Mouse (Mus musculus) forebrain, embryonic 14.5 days (tissue): ENCODE measurements around the gene Hspb1. TPM values are rescaled to one million over a fixed set of nuclear protein-coding genes. Genes with fewer than 3 reads are reported as not detected.

Source experiments
- ATAC-seq: fragments of 200-750 bp; cut with Nextera tagmentation; 2 replicates; pipeline ENCODE4 v1.8.0; 2017; ENCODE audit warnings: mild to moderate bottlenecking, moderate library complexity
- DNase-seq: peaks from one replicate; pipeline ENCODE4 v3.0.0-alpha.2; 2015; ENCODE audit warnings: low spot score
- H3K27ac ChIP-seq: fragments of 300-500 bp; sonication (generic); 2 replicates; pipeline ENCODE4 v1.5.1; 2014; ENCODE audit warnings: low read depth, mild to moderate bottlenecking, control low read depth, low read length, moderate library complexity
- H3K27me3 ChIP-seq: fragments of 300-500 bp; sonication (generic); replicated peaks from 2 replicates; pipeline ENCODE4 v1.6.1; 2014; ENCODE audit warnings: low read length, control low read depth, mixed read lengths; ENCODE audit not compliant: control insufficient read depth, insufficient read depth
- H3K36me3 ChIP-seq: fragments of 300-500 bp; sonication (generic); 2 replicates; pipeline ENCODE4 v1.6.1; 2014; ENCODE audit warnings: low read length, control low read depth; ENCODE audit not compliant: control insufficient read depth, insufficient read depth
- H3K4me1 ChIP-seq: fragments of 300-500 bp; sonication (generic); 2 replicates; pipeline ENCODE4 v1.6.1; 2014; ENCODE audit warnings: antibody characterized with exemption, low read length, control low read depth; ENCODE audit not compliant: control insufficient read depth, insufficient read depth
- H3K4me2 ChIP-seq: fragments of 300-500 bp; sonication (generic); 2 replicates; pipeline ENCODE4 v1.6.1; 2014; ENCODE audit warnings: mild to moderate bottlenecking, control low read depth, low read length
- H3K4me3 ChIP-seq: fragments of 300-500 bp; sonication (generic); 2 replicates; pipeline ENCODE4 v1.5.1; 2014; ENCODE audit warnings: low read depth, low read length, control low read depth
- H3K9ac ChIP-seq: fragments of 300-500 bp; sonication (generic); 2 replicates; pipeline ENCODE4 v1.6.1; 2014; ENCODE audit warnings: mild to moderate bottlenecking, low read length, control low read depth, moderate library complexity
- H3K9me3 ChIP-seq: fragments of 300-500 bp; sonication (generic); replicated peaks from 2 replicates; pipeline ENCODE4 v1.6.1; 2016; ENCODE audit warnings: low read length, control low read depth, mixed read lengths; ENCODE audit not compliant: control insufficient read depth
- WGBS: fragments of 180-500 bp; shearing (Covaris S2); extraction: QIAGEN DNeasy Blood & Tissue Kit; methylation state at CpG from one replicate; pipeline ENCODE4 v1.1.7; 2014; 5-methylcytosine and 5-hydroxymethylcytosine counted together
- polyA plus RNA-seq: library from polyadenylated mRNA; unstranded; fragments of >200 nt; fragmentation: Nextera tagmentation; extraction: Ambion mirVana; gene quantifications from 2 replicates; pipeline ENCODE4 v1.2.1, GENCODE M21; 2014

Gene Hspb1
- polyA plus RNA-seq, 1 experiment from 2014 or later: 6.6 TPM

DNA sequence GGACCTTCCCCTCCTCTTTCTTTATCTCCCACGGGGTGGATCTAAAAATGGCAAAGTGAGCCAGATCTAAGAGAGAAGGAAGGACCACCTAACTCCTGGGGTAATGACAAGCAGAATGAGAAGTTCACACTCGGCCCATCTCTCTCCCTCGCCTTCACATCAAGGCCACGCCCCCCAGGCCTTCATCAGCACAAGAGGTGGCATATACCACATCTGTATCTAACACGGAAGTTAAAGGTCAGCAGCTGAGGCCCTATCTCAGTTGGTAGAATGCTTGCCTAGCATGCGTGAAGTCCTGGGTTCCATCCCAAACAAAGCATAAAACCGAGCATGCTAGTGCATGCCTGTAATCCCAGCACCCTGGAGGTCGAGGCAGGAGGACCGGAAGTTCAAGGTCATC, 14.0 kb upstream of the Hspb1 start:
- Histone ChIP-seq H3K4me1 (peaks cover 10% of the 10 kb centered on the region), H3K9ac (no peak overlapping the region), H3K36me3 (no peaks in the 10 kb centered on the region; the same call in 1 of the 2 replicates), H3K4me3 (no peak overlapping the region), H3K27me3 (peaks cover 25% of the 10 kb centered on the region), H3K9me3 (no peaks in the 10 kb centered on the region), H3K27ac (no peak overlapping the region), H3K4me2 (no peak overlapping the region)
- ATAC-seq: no peak
- WGBS: 63% methylated on average over 9 of the region's 9 CpGs
- no peak for DNase-seq

- no peaks in the 10 kb centered on the region for H3K9me3 ChIP-seq
- no peak overlapping the region for H3K27ac ChIP-seq
- 19% methylated on average over 8 of the region's 8 CpGs for WGBS
- H3K9ac ChIP-seq: no peak overlapping the region
- H3K4me1 ChIP-seq: peaks cover 15% of the 10 kb centered on the region
- no peak overlapping the region for H3K4me3 ChIP-seq
- H3K4me2 ChIP-seq: peak overlapping the region; percentile 47
- 0 out of 2 replicates have a peak, but pooled peaks cover 5% of the 10 kb centered on the region for H3K27me3 ChIP-seq
- DNase-seq (peak; percentile 77), ATAC-seq (0 out of 2 replicates have a peak, but pooled peaks have one; percentile 35)
- H3K36me3 ChIP-seq: no peaks in the 10 kb centered on the region
These were observed 10.5 kb upstream of the Hspb1 start for GRCm38 (mm10) chr5:135877180-135877579.

- 1% methylated on average over 16 of the region's 16 CpGs for WGBS
- peak; percentile 90 for DNase-seq
- peak; percentile 57 for ATAC-seq
- Histone ChIP-seq H3K4me2 (peak overlapping the region; percentile 47), H3K27me3 (0 out of 2 replicates have a peak, but pooled peaks cover 5% of the 10 kb centered on the region), H3K36me3 (no peaks in the 10 kb centered on the region), H3K27ac (no peak overlapping the region), H3K4me1 (peaks cover 15% of the 10 kb centered on the region), H3K9me3 (no peaks in the 10 kb centered on the region), H3K4me3 (peak overlapping the region; percentile 26), H3K9ac (peak overlapping the region; percentile 38)
These were observed 9.9 kb upstream of the Hspb1 start for GRCm38 (mm10) chr5:135877831-135878231.

DNA sequence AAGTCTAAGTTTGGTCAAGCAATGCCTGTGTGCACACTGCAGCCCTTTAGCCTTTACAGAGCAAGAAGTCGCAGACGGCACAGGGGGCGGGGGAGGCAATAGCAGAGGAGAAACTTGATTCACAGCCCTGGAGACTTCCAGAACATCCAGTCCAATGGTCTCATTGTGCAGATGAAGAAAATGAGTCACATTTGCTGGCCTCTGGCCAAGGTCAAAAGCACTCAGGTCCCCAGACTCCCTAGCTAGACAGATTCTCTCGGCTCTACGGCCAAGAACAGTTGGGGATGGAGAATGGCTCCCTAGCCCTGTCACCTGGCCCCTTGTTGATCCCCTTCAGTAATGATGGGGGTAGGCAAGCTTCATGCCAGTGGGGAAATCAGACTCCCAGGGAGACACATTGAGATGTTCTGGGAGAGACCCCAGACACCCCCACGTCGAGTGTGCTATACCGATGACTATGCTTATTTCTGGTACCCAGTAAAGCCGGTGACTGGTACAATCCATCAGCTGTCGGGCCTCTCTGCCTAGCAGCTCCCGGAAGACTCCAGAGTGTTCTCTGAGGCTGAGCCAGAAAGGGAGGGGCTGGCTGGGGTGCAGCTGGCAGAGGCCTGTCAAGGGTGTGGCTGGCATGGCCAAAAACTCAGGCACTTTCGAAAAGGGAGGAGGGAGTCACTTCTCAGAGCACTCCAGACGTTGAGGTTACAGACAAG, 8.1 kb upstream of the Hspb1 start:
- Histone ChIP-seq H3K4me3 (no peak overlapping the region), H3K36me3 (no peaks in the 10 kb centered on the region), H3K4me1 (peaks cover 15% of the 10 kb centered on the region), H3K27ac (no peak overlapping the region), H3K9me3 (no peaks in the 10 kb centered on the region), H3K4me2 (no peak overlapping the region), H3K27me3 (no peaks in the 10 kb centered on the region), H3K9ac (no peak overlapping the region; the same call in 1 of the 2 replicates)
- DNase-seq (peak; percentile 76), ATAC-seq (peak; percentile 66)
- 49% methylated on average over 13 of the region's 13 CpGs for WGBS

- WGBS: 61% methylated on average over 6 of the region's 6 CpGs
- no peak overlapping the region for H3K4me3 ChIP-seq
- no peak overlapping the region for H3K9ac ChIP-seq
- no peak overlapping the region for H3K27ac ChIP-seq
- H3K27me3 ChIP-seq: peaks cover 14% of the 10 kb centered on the region
- H3K9me3 ChIP-seq: no peaks in the 10 kb centered on the region
- ATAC-seq: no peak
- no peak for DNase-seq
- no peaks in the 10 kb centered on the region for H3K36me3 ChIP-seq
- H3K4me1 ChIP-seq: peaks cover 7% of the 10 kb centered on the region
- no peak overlapping the region for H3K4me2 ChIP-seq
These were observed 3.1 kb upstream of the Hspb1 start for GRCm38 (mm10) chr5:135884641-135885040.

DNA sequence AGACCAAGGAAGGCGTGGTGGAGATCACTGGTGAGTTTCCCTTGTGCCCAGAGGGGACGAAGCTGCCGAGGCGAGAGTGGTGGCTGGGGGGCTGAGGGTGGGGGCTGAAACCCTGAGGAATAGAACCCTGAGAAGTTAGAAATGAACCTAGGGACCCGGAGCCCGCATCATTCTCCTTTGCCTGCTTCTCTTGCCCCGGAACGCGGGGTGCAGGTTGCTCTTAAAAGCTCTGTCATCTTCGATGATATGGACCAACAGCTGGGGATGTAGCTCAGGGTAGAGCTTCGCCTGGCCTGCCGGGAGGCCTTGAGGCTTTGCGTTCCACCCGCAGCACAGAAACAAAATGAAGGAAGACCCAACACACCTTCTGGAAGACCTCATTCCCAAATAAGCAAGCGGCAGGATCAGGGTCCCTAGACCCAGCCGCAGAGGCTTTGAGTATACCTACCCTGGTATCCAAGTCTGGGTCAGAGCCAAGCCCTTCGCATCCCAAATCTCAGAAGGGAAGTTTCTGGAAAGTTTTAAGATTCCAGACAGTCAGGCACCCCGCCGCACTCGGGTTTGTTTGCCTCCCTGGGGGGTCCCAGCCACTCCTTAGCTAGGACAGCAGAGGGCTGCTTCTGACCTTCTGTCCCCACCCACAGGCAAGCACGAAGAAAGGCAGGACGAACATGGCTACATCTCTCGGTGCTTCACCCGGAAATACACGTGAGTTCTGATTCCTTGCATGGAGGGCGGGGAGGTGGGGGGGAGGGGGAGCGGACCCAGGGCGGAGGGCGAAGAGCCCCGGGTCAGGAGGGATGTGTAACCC, 891 bp downstream of the Hspb1 start:
- no peak overlapping the region for H3K4me2 ChIP-seq
- WGBS: 5% methylated on average over 28 of the region's 30 CpGs
- no peak for ATAC-seq
- DNase-seq: no peak
- H3K27me3 ChIP-seq: peaks cover 29% of the 10 kb centered on the region
- H3K4me1 ChIP-seq: peaks cover 6% of the 10 kb centered on the region
- H3K9me3 ChIP-seq: no peaks in the 10 kb centered on the region
- no peaks in the 10 kb centered on the region for H3K36me3 ChIP-seq
- no peak overlapping the region for H3K4me3 ChIP-seq
- no peak overlapping the region for H3K27ac ChIP-seq
- no peak overlapping the region for H3K9ac ChIP-seq

DNA sequence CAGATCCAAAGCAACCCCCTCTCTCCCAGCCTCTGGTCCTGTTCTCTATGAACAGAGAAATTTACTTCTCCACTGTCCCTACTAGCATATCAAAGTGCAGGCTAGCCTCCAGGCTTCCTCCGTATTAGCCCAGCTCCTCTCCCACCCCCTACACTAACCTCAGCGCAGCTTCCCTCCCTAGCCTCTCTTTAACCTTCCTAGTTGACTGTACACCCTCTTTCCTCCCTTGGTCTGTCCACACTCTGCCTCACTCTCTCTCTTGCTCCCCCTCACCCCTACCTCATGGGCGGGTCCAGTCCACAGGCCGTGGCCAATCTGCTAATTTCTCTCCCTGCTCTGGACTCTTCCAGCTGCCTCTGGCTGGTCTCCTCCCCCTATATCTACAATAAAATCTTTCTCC, 2.6 kb downstream of the Hspb1 start:
- H3K27ac ChIP-seq: no peak overlapping the region
- no peaks in the 10 kb centered on the region for H3K9me3 ChIP-seq
- H3K4me2 ChIP-seq: no peak overlapping the region
- no peak overlapping the region for H3K4me3 ChIP-seq
- DNase-seq: no peak
- no peak for ATAC-seq
- no peaks in the 10 kb centered on the region for H3K36me3 ChIP-seq
- peaks cover 29% of the 10 kb centered on the region for H3K27me3 ChIP-seq
- H3K4me1 ChIP-seq: peaks cover 6% of the 10 kb centered on the region
- WGBS: 59% methylated on average over 4 of the region's 4 CpGs
- H3K9ac ChIP-seq: no peak overlapping the region

- Histone ChIP-seq H3K4me3 (no peak overlapping the region), H3K27me3 (peaks cover 29% of the 10 kb centered on the region), H3K9me3 (no peaks in the 10 kb centered on the region), H3K9ac (no peak overlapping the region), H3K36me3 (no peaks in the 10 kb centered on the region), H3K4me1 (peaks cover 6% of the 10 kb centered on the region), H3K27ac (no peak overlapping the region), H3K4me2 (no peak overlapping the region)
- 65% methylated on average over 3 of the region's 3 CpGs for WGBS
- DNase-seq (no peak), ATAC-seq (no peak)
These were observed 3.2 kb downstream of the Hspb1 start for GRCm38 (mm10) chr5:135890920-135891319.
